Mouse (Mus musculus): ENCODE measurements at regions not wholly inside any gene's neighbourhood (a gene's known extent, or its start where the extent isn't known, plus 50 kb on each side); places are given as distances from the start of the nearest gene placed in this dataset.

- no peak for TF ChIP-seq CTCF (IDR thresholded peaks at IDR 0.05; ENCODE audit: extremely low read depth, insufficient read depth, insufficient read length, insufficient replicate concordance)
- no peak for TF ChIP-seq POLR2A (IDR thresholded peaks at IDR 0.05; ENCODE audit: low read depth, low read length)
Observed at GRCm38 (mm10) chr10:17330904-17331606, 392.0 kb upstream of the Cited2 start.

All from spleen, adult 2 months (tissue).